Mouse (Mus musculus) heart, embryonic 16.5 days (tissue): ENCODE results near the gene Evi5. TPM values are rescaled to one million over a fixed set of nuclear protein-coding genes. Genes with fewer than 3 reads are reported as not detected.

Experiments
- ATAC-seq: fragments of 200-750 bp; cut with Nextera tagmentation; replicated peaks from 2 replicates; pipeline ENCODE4 v1.8.0; 2017; ENCODE audit warnings: moderate number of reproducible peaks; ENCODE audit not compliant: insufficient read depth, low FRiP score; ENCODE audit errors: extremely low read depth
- H3K27ac ChIP-seq: fragments of 300-500 bp; sonication (generic); 2 replicates; pipeline ENCODE4 v1.5.1; 2014; ENCODE audit warnings: mild to moderate bottlenecking, low read length, control low read depth, moderate library complexity
- H3K27me3 ChIP-seq: fragments of 300-500 bp; sonication (generic); 2 replicates; pipeline ENCODE4 v1.6.1; 2014; ENCODE audit warnings: low read length, mixed read lengths; ENCODE audit not compliant: control insufficient read depth, insufficient read depth
- H3K36me3 ChIP-seq: fragments of 300-500 bp; sonication (generic); 2 replicates; pipeline ENCODE4 v1.6.1; 2014; ENCODE audit not compliant: control insufficient read depth, insufficient read depth
- H3K4me1 ChIP-seq: fragments of 300-500 bp; sonication (generic); 2 replicates; pipeline ENCODE4 v1.6.1; 2014; ENCODE audit warnings: low read length, mixed read lengths; ENCODE audit not compliant: control insufficient read depth, insufficient read depth
- H3K4me2 ChIP-seq: fragments of 300-500 bp; sonication (generic); 2 replicates; pipeline ENCODE4 v1.6.1; 2014; ENCODE audit warnings: low read depth, mild to moderate bottlenecking, control low read depth, low read length
- H3K4me3 ChIP-seq: fragments of 300-500 bp; sonication (generic); 2 replicates; pipeline ENCODE4 v1.5.1; 2014; ENCODE audit warnings: mild to moderate bottlenecking, control low read depth, low read length
- H3K9ac ChIP-seq: fragments of 300-500 bp; sonication (generic); 2 replicates; pipeline ENCODE4 v1.6.1; 2014; ENCODE audit warnings: low read length, control low read depth
- H3K9me3 ChIP-seq: fragments of 300-500 bp; sonication (generic); replicated peaks from 2 replicates; pipeline ENCODE4 v1.6.1; 2016; ENCODE audit warnings: low read length; ENCODE audit not compliant: control insufficient read depth
- WGBS: fragments of 180-500 bp; shearing (Covaris S2); extraction: QIAGEN DNeasy Blood & Tissue Kit; methylation state at CpG from one replicate; pipeline ENCODE4 v1.1.7; 2014; 5-methylcytosine and 5-hydroxymethylcytosine counted together
- polyA plus RNA-seq: library from polyadenylated mRNA; unstranded; fragments of >200 nt; fragmentation: Nextera tagmentation; extraction: Ambion mirVana; gene quantifications from 2 replicates; pipeline ENCODE4 v1.2.1, GENCODE M21; 2015

Gene Evi5
- polyA plus RNA-seq, 1 experiment from 2014 or later, result 41.0 TPM

GRCm38 (mm10) chr5:107721638-107722011 lies 153.3 kb downstream of the Evi5 start:
- Histone ChIP-seq H3K9ac (peak overlapping the region; percentile 38; the same call in 1 of the 2 replicates), H3K4me2 (peak overlapping the region; percentile 77), H3K36me3 (no peaks in the 10 kb centered on the region), H3K9me3 (no peaks in the 10 kb centered on the region), H3K4me1 (peaks cover 50% of the 10 kb centered on the region), H3K27me3 (peaks cover 84% of the 10 kb centered on the region), H3K27ac (no peak overlapping the region), H3K4me3 (peak overlapping the region; percentile 54)
- WGBS, result 11% methylated on average over 33 of the region's 33 CpGs
- no peak for ATAC-seq

- Histone ChIP-seq H3K4me2 (peak overlapping the region; percentile 77), H3K27ac (no peak overlapping the region), H3K27me3 (peaks cover 81% of the 10 kb centered on the region), H3K9me3 (no peaks in the 10 kb centered on the region), H3K36me3 (no peaks in the 10 kb centered on the region), H3K4me1 (peaks cover 46% of the 10 kb centered on the region), H3K4me3 (peak overlapping the region; percentile 54), H3K9ac (peak overlapping the region; percentile 38; the same call in 1 of the 2 replicates)
- ATAC-seq, result no peak
- WGBS, result 9% methylated on average over 58 of the region's 58 CpGs
These were observed 153.8 kb downstream of the Evi5 start for GRCm38 (mm10) chr5:107720991-107721637.

GRCm38 (mm10) chr5:107720511-107720910 lies 154.4 kb downstream of the Evi5 start:
- H3K9me3 ChIP-seq, result no peaks in the 10 kb centered on the region
- H3K4me3 ChIP-seq, result peak overlapping the region; percentile 54; the same call in 1 of the 2 replicates
- H3K36me3 ChIP-seq, result no peaks in the 10 kb centered on the region
- no peak overlapping the region for H3K27ac ChIP-seq
- no peak for ATAC-seq
- WGBS, result 6% methylated on average over 5 of the region's 5 CpGs
- H3K27me3 ChIP-seq, result peaks cover 75% of the 10 kb centered on the region
- H3K4me2 ChIP-seq, result peak overlapping the region; percentile 77; the same call in 1 of the 2 replicates
- H3K4me1 ChIP-seq, result peaks cover 39% of the 10 kb centered on the region
- no peak overlapping the region for H3K9ac ChIP-seq

DNA sequence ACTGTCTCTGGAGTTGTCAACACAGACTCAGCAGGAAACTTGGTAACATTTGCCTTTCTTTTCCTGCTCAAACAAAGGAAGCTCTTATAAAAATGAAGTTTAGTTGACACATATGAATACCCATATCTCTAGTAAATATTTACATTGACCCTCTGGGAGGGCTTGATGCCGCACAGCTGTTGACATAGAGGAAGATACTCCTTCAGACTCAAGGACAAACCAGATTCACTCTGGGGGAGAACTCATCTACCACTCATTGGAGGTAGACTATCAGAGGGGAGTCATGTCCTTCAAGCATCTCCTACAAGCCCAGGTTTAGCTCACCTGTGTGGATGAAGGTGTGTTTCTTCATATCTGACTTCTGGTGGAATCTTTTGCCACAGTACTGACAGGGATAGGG lies 155.1 kb downstream of the Evi5 start:
- H3K4me1 ChIP-seq, result peaks cover 32% of the 10 kb centered on the region
- 27% methylated on average over 1 of the region's 1 CpGs for WGBS
- no peak overlapping the region for H3K4me2 ChIP-seq
- no peak overlapping the region for H3K27ac ChIP-seq
- no peaks in the 10 kb centered on the region for H3K9me3 ChIP-seq
- H3K36me3 ChIP-seq, result no peaks in the 10 kb centered on the region
- H3K27me3 ChIP-seq, result peaks cover 72% of the 10 kb centered on the region
- no peak for ATAC-seq
- no peak overlapping the region for H3K9ac ChIP-seq
- no peak overlapping the region for H3K4me3 ChIP-seq

DNA sequence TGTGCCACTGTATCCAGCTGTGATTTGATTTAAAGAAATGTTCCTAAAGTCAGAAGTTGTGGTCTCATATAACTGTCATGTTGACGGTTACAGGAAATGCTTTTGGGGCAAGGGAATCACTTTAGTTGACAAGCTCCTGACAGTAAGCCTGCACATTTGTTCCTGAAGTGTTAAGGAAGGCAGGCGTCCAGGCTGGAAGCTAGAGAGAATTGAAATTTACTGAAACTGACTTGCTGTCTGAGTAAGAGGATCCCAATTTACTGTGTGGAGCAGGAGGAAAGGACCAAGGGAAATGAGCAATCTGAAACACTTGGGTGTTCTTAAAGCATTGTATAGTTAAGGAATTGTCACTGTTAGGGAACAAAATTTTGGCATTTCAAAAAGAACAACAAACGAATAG lies 155.7 kb downstream of the Evi5 start:
- H3K27me3 ChIP-seq, result peaks cover 68% of the 10 kb centered on the region
- H3K27ac ChIP-seq, result no peak overlapping the region
- 17% methylated on average over 3 of the region's 3 CpGs for WGBS
- H3K4me2 ChIP-seq, result no peak overlapping the region
- H3K4me3 ChIP-seq, result no peak overlapping the region
- no peak for ATAC-seq
- H3K4me1 ChIP-seq, result peaks cover 26% of the 10 kb centered on the region
- H3K36me3 ChIP-seq, result no peaks in the 10 kb centered on the region
- H3K9ac ChIP-seq, result no peak overlapping the region
- no peaks in the 10 kb centered on the region for H3K9me3 ChIP-seq

DNA sequence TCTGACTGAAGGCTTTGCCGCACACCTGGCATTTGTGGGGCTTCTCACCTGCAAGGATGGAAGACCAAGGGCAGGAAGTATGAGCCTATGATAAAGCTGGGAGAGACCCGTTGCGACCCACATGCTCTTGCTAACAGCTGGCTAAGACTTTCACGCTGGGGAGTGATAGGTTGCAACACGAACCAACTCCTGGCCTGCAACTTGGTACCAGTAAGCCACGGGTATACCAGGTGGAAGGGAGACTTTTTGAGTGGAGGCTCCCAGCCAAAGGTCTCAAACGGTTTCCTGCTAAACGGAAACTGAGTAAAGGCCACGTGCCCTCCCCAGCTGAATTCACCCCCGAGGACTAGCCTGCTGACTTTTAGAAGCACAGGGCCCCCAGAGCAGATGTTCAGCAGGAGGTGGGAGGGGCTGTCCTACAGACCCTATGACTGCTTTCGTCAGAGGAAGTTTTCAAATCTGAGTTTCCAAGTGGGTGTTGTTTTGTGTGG lies 157.0 kb downstream of the Evi5 start:
- Histone ChIP-seq H3K9me3 (no peaks in the 10 kb centered on the region), H3K27ac (no peak overlapping the region; the same call in 1 of the 2 replicates), H3K9ac (no peak overlapping the region), H3K4me1 (peaks cover 14% of the 10 kb centered on the region), H3K4me2 (no peak overlapping the region), H3K4me3 (no peak overlapping the region), H3K27me3 (peaks cover 56% of the 10 kb centered on the region), H3K36me3 (no peaks in the 10 kb centered on the region)
- peak; percentile 59 for ATAC-seq
- 16% methylated on average over 11 of the region's 11 CpGs for WGBS

- Histone ChIP-seq H3K9ac (no peak overlapping the region), H3K9me3 (no peaks in the 10 kb centered on the region), H3K36me3 (no peaks in the 10 kb centered on the region), H3K27ac (no peak overlapping the region), H3K4me3 (no peak overlapping the region), H3K27me3 (peaks cover 6% of the 10 kb centered on the region), H3K4me2 (no peak overlapping the region), H3K4me1 (no peaks in the 10 kb centered on the region)
- 23% methylated on average over 2 of the region's 2 CpGs for WGBS
- ATAC-seq, result no peak
These were observed 163.2 kb downstream of the Evi5 start for GRCm38 (mm10) chr5:107711689-107712088.

GRCm38 (mm10) chr5:107708124-107708797 lies 166.6 kb downstream of the Evi5 start:
- H3K36me3 ChIP-seq, result no peaks in the 10 kb centered on the region
- H3K9me3 ChIP-seq, result no peaks in the 10 kb centered on the region
- H3K4me3 ChIP-seq, result no peak overlapping the region
- WGBS, result 72% methylated on average over 8 of the region's 8 CpGs
- no peak overlapping the region for H3K9ac ChIP-seq
- no peak overlapping the region for H3K27ac ChIP-seq
- no peaks in the 10 kb centered on the region for H3K27me3 ChIP-seq
- no peak for ATAC-seq
- no peak overlapping the region for H3K4me2 ChIP-seq
- H3K4me1 ChIP-seq, result no peaks in the 10 kb centered on the region

DNA sequence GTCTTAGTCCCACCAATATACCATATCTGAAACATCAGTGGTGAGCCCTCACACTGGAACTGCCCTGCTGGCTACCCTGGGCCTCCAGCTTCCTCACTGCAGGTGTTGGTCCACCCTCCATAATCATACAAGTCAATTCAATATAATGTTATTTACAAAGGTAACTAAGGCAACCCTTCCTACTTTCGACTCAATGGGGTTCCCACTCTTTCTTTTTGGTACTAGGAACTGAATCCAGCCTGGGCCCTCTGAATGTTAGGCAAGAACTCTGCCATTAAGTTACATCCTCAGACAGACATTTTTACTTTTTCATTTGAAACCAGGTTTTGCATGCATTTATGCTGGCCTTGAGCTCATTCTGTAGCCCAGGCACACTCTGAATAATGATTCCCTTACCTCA lies 168.6 kb downstream of the Evi5 start:
- Histone ChIP-seq H3K36me3 (no peaks in the 10 kb centered on the region), H3K4me2 (no peak overlapping the region), H3K4me1 (0 out of 2 replicates have a peak, but pooled peaks cover 2% of the 10 kb centered on the region), H3K9me3 (no peaks in the 10 kb centered on the region), H3K4me3 (no peak overlapping the region), H3K9ac (no peak overlapping the region), H3K27ac (no peak overlapping the region), H3K27me3 (no peaks in the 10 kb centered on the region)
- ATAC-seq, result no peak
- 67% methylated on average over 1 of the region's 1 CpGs for WGBS
